Mouse (Mus musculus) G1E (cell line): ENCODE results near the gene Scaf4. TPM values are rescaled to one million over a fixed set of nuclear protein-coding genes. Genes with fewer than 3 reads are reported as not detected.
"Not testable (repeated sequence)": the region's sequence is repeated elsewhere in the genome, so short reads cannot be mapped to it uniquely, and the experiment has no call there.

Experiments
- ATAC-seq: 2 replicates; pipeline ENCODE4 v1.8.0; 2016; ENCODE audit warnings: mild to moderate bottlenecking; ENCODE audit not compliant: insufficient number of reproducible peaks, poor library complexity, low FRiP score, severe bottlenecking; ENCODE audit errors: extremely low read depth
- DNase-seq: peaks from one replicate; pipeline ENCODE4 v3.0.0; 2012; ENCODE audit warnings: low spot score
- H3K27me3 ChIP-seq: 2 replicates; pipeline ENCODE4 v1.6.1; 2012; ENCODE audit warnings: mild to moderate bottlenecking, low read length, inconsistent platforms; ENCODE audit not compliant: insufficient read depth
- H3K36me3 ChIP-seq: replicated peaks from 2 replicates; pipeline ENCODE3; 2012; ENCODE audit warnings: mild to moderate bottlenecking, inconsistent platforms
- H3K4me1 ChIP-seq: 2 replicates; pipeline ENCODE4 v1.6.1; 2012; ENCODE audit warnings: low read depth, low read length, inconsistent platforms, mixed read lengths; ENCODE audit not compliant: insufficient read depth
- H3K4me3 ChIP-seq: 2 replicates; pipeline ENCODE4 v1.5.1; 2012; ENCODE audit warnings: low read depth, mild to moderate bottlenecking, inconsistent platforms, low read length, moderate library complexity, mixed read lengths
- H3K9me3 ChIP-seq: replicated peaks from 2 replicates; pipeline ENCODE4 v1.6.1; 2012; ENCODE audit warnings: inconsistent platforms
- CTCF ChIP-seq: IDR thresholded peaks from 2 replicates; pipeline ENCODE4 v1.5.1; 2012; ENCODE audit warnings: low read depth, low read length, inconsistent platforms, mixed read lengths
- GATA1 ChIP-seq: IDR thresholded peaks from 2 replicates; pipeline ENCODE4 v1.6.1; 2012; ENCODE audit warnings: borderline replicate concordance, low read length, inconsistent platforms, mixed read lengths
- GATA2 ChIP-seq: IDR thresholded peaks from 2 replicates; pipeline ENCODE4 v1.6.1; 2012; ENCODE audit warnings: low read depth, low read length, inconsistent platforms, borderline replicate concordance
- POLR2AphosphoS5 ChIP-seq: IDR thresholded peaks from 2 replicates; pipeline ENCODE4 v1.6.1; 2012; ENCODE audit warnings: low read depth, low read length, inconsistent platforms; ENCODE audit not compliant: insufficient replicate concordance
- TAL1 ChIP-seq: conservative IDR thresholded peaks from 2 replicates; pipeline ENCODE4 v1.6.1; 2012; ENCODE audit warnings: low read depth, low read length, inconsistent platforms, mixed read lengths
- polyA plus RNA-seq: library from polyadenylated mRNA; stranded (reverse); fragments of >175 nt; gene quantifications from 2 replicates; pipeline ENCODE4 v1.2.3, GENCODE M21; 2012
- total RNA-seq, 2 experiments: library from RNA; stranded (forward) in 1 of 2; stranded (reverse) in 1 of 2; fragments of 200-1000 nt in 1 of 2; fragments of >200 nt in 1 of 2; fragmentation: Nextera tagmentation in 1 of 2; gene quantifications; 2 replicates each; pipeline ENCODE4 v1.2.3; 2014 to 2017

The Scaf4 gene
- total and polyA plus RNA-seq, 3 experiments, result 14.8 to 215 (median 186) TPM

DNA sequence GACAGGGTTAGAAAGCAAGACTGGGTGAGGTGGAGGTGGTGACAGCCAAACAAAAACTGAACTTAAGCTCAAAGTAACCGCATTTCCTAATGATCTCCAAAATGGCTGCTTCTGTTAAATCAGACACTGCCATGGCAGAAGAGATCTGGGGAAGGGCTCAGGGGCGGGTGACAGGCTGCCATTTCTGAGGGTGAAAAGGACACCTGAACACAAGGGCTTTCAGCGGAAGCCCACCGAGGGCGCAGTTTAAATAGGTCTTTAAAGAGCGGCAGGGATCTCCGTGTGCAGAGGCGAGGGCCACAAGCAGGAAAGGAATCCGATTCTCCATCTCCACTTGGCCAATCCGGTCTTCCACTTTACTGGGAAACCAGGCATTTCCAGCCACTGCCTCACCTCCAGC lies 50.6 kb downstream of the Scaf4 start:
- ATAC-seq (no peak), DNase-seq (no peak)
- Histone ChIP-seq H3K36me3 (peaks cover 85% of the 10 kb centered on the region), H3K4me3 (no peak overlapping the region), H3K27me3 (no peaks in the 10 kb centered on the region), H3K9me3 (no peaks in the 10 kb centered on the region), H3K4me1 (peaks cover 26% of the 10 kb centered on the region)
- no peak for TF ChIP-seq CTCF
- no peak for TF ChIP-seq POLR2AphosphoS5

DNA sequence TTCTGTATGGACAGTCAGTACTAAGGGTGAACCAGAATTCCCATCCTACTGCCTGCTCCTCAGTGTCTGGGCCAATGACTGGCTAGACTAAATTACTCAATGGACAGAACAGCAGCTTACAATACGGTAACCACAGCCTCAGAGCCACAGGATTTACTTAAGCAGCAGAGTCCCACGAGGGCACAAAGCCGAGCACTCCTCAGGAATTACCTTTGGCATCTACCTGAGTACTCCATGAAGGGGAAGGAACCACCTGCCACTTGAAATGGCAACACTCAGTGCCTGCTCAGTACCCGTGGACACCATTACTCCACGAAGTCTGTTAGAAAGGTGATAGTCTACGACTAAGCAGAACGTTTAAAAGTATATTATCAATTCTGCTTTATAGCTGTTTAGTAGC lies 53.0 kb downstream of the Scaf4 start:
- Histone ChIP-seq H3K9me3 (no peaks in the 10 kb centered on the region), H3K27me3 (no peaks in the 10 kb centered on the region), H3K36me3 (peaks cover 85% of the 10 kb centered on the region), H3K4me1 (peaks cover 26% of the 10 kb centered on the region), H3K4me3 (no peak overlapping the region)
- TF ChIP-seq GATA1 (no peak), CTCF (no peak), GATA2 (no peak), TAL1 (no peak), POLR2AphosphoS5 (no peak)
- DNase-seq, result no peak
- ATAC-seq, result no peak

DNA sequence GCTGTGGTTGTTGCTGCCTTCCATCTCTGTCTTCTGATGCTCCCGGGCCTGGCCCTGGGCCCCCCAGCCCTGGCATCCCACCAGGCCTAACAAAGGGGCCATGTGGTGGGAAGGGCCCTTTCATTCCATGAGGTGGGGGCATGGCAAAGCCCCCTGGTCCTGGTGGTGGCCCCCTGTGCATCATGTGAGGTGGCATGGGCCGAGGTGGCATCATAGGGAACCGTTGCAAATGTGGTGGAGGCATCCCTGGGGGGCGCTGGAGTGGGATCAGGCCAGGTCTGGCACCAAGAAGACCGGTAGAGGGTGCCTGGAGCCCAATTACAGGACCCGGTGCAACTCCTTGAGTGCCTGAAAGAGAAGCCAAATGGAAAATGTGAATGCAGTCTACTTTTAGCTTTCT lies 54.4 kb downstream of the Scaf4 start:
- Histone ChIP-seq H3K27me3 (no peaks in the 10 kb centered on the region), H3K4me1 (peaks cover 12% of the 10 kb centered on the region), H3K4me3 (no peak overlapping the region), H3K36me3 (peaks cover 86% of the 10 kb centered on the region), H3K9me3 (no peaks in the 10 kb centered on the region)
- DNase-seq (no peak), ATAC-seq (no peak)
- TF ChIP-seq POLR2AphosphoS5 (no peak), TAL1 (no peak), CTCF (no peak), GATA2 (no peak), GATA1 (no peak)

DNA sequence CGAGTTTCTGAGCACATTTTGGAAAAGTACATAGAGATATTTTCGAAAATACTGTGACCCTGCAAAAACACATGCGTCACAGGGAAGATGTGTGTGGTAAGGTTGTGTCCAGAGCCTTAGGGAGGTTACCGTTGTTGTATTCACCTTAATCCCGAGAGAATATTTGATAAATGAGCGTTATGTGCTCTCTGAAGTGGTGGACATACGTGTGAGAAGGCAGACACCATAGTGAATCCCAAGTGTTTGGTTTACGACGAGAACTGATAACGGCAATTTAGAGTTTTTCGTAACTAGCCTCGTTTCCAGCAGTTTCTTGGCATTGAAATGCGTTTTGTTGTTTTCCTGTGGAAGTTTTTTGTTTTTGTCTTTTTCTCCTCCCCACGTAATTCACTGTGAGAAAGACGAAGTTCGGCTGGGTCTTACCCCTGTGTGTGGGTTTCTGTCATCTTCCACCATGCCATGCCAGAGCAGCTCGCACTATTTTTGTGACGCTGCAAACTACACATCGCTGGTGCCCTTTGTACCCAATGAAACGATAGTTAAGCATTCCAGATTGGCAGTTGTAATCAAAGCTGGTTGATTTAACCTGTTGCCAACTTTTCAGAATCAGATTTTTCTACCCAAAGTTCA lies 62.7 kb downstream of the Scaf4 start:
- ATAC-seq, result no peak
- DNase-seq, result no peak
- Histone ChIP-seq H3K36me3 (peaks cover 42% of the 10 kb centered on the region), H3K9me3 (no peaks in the 10 kb centered on the region), H3K27me3 (no peaks in the 10 kb centered on the region), H3K4me3 (peak overlapping the region; percentile 88), H3K4me1 (peaks cover 34% of the 10 kb centered on the region)
- no peak for TF ChIP-seq GATA2
- TF ChIP-seq POLR2AphosphoS5, result no peak
- TF ChIP-seq CTCF, result no peak
- TF ChIP-seq TAL1, result no peak
- TF ChIP-seq GATA1, result no peak

DNA sequence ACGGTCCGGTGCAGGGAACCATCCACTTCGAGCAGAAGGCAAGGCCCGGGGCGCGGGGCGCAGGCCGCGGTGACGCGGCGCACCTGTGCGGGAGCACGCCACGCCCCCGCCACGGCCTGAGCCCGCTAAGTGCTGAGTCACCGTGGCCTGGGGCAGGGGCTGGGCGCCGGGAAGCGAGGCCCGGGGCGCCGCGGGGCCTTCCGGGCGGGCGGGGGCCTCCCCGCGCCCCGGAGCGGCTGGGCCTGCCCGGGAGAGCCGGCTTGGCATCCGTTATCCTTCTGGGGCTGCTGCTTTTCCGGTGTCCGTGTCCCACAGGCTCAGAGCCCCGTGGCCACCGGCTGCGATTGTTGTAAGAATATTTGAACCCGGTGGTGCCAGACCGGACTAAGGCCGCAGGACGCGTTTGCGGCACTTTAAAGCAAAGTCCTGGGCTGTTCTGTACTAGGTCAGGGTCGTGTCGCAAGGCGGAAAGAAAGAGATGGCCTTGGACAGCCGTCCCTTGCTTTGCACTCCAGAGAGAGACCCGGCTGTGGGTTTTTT lies 63.3 kb downstream of the Scaf4 start:
- H3K9me3 ChIP-seq, result no peaks in the 10 kb centered on the region
- TF ChIP-seq GATA2 (no peak), CTCF (no peak), GATA1 (no peak), TAL1 (no peak), POLR2AphosphoS5 (0 out of 2 replicates have a peak, but pooled peaks have one; percentile 19)
- DNase-seq, result peak; percentile 53
- ATAC-seq, result no peak
- no peaks in the 10 kb centered on the region for H3K27me3 ChIP-seq
- H3K4me1 ChIP-seq, result peaks cover 34% of the 10 kb centered on the region
- peaks cover 38% of the 10 kb centered on the region for H3K36me3 ChIP-seq
- H3K4me3 ChIP-seq, result peak overlapping the region; percentile 88

DNA sequence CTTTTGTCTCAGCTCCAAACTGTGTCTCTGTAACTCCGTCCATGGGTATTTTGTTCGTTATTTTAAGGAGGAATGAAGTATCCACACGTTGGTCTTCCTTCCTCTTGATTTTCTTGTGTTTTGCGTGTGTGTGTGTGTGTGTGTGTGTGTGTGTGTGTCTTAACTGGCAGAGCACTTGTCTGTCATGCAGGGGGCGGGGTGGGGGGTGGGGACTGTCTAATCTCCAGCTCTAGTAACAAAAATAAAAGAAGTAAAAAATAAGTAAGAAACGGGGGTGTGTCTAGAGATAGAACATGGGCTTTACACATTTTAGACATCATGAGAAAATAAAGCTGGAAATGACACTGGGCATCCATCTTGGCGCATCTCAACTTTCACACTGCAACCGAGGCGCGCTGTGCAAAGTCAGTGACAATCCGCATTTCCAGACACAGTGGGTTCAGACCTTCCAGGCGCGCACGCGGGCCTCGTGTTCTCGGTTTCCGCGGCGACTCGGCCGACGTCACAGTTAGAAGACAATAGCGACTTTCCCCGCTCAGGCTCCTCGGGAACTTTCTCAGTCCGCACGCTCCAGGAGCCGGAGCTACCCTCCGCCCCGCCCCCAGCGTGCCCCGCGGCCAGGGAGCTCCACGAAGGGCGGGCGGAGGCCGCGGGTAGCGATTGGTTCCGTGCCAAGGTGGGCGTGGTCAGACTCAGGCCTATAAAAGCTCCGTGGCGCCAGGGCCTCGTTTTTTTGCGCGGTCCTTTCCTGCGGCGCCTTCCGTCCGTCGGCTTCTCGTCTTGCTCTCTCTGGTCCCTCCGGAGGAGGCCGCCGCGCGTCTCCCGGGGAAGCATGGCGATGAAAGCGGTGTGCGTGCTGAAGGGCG lies 64.0 kb downstream of the Scaf4 start, which contains the start of gene Sod1:
Gene Sod1, plus strand, starts transcription at position 729 of the 866 bp plus-strand sequence.
- Histone ChIP-seq H3K27me3 (no peaks in the 10 kb centered on the region), H3K4me3 (peak within 1 kb of the TSS; percentile 88), H3K9me3 (no peaks in the 10 kb centered on the region), H3K36me3 (peaks cover 31% of the 10 kb centered on the region), H3K4me1 (peaks cover 36% of the 10 kb centered on the region)
- peak; percentile 88 for ATAC-seq
- TF ChIP-seq POLR2AphosphoS5 (peak; percentile 76; the same call in 1 of the 2 replicates), GATA1 (no peak)
- DNase-seq, result peak; percentile 91

DNA sequence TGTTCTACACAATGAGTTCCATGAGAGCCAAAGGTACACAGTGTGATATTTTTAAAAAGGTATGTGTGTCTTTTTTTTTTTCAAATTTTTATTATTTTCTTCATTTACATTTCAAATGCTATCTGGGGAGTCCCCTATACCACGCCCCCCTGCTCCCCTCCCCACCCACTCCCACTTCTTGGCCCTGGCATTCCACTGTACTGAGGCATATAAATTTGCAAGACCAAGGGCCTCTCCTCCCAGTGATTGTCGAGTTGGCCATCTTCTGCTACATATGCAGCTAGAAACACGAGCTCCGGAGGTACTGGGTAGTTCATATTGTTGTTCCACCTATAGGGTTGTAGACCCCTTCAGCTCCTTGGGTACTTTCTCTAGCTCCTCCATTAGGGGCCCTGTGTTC lies 64.9 kb downstream of the Scaf4 start:
- DNase-seq, H3K4me3 ChIP-seq, H3K9me3 ChIP-seq, H3K27me3 ChIP-seq, ATAC-seq: not testable (repeated sequence)
- peaks cover 23% of the 10 kb centered on the region for H3K36me3 ChIP-seq
- H3K4me1 ChIP-seq, result peaks cover 36% of the 10 kb centered on the region
